Mouse (Mus musculus): ENCODE results near the gene Lnx1.

Lnx1 gene

DNA sequence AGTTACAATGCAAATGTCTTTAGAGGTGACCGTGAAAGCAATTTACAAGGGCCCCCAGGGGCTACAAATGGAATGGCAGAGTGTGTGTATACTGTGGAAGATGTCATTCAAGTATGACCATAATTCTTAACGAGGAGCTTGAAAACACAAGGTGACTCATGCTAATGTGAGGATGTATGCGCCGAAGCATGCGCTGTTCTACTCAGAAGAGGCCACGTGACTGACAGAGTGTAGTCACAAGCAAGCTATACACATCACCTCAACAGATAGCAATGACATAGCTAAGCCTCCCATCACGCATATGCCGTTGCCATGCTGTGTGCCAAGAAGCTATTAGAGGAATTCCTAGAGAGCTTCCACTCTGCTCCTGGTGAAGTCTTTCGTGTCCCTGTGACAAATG lies 5.2 kb downstream of the Lnx1 start:
- DNase-seq (ENCODE audit: low spot score): no peak

DNA sequence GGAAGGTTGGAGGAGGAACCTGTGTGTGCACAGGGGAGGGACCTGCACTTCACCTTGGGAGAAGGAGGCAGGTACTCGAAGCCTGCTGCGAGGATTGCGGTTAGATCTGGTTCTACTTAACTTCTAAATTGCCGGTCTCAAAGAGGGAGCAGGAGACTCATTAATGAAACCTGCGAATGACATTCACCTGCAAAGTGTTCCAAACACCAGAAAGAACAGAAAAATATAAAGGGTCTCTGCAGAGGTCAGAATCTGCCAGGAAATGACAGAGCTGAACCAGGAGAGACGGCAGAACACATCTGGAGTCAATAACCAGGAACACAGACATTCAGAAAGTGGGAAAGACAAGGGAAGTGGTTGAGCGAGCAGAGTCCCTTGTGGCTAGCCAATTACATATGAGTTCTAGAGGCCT lies 8.3 kb downstream of the Lnx1 start:
- no peak for DNase-seq (ENCODE audit: low spot score)

DNA sequence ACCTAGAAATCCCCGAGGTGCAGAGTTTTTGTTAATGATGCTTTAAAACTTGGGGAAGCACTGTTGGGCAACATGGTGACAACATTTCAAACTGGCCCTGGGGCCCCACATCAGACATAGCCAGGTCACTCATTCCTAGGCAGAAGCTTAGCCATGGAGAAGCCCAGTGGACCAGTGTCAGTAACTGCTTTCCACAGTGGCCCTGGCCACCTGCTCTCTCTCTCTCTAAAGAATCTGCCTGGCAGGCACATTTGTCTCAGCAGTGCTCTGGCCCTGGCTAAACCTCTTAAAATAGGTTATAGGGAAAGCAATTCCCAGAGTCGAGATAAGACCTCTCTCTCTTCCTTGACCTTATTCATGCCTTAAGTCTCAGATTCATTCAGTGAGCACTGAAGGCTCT lies 8.9 kb downstream of the Lnx1 start:
- no peak for DNase-seq (ENCODE audit: low spot score)

DNA sequence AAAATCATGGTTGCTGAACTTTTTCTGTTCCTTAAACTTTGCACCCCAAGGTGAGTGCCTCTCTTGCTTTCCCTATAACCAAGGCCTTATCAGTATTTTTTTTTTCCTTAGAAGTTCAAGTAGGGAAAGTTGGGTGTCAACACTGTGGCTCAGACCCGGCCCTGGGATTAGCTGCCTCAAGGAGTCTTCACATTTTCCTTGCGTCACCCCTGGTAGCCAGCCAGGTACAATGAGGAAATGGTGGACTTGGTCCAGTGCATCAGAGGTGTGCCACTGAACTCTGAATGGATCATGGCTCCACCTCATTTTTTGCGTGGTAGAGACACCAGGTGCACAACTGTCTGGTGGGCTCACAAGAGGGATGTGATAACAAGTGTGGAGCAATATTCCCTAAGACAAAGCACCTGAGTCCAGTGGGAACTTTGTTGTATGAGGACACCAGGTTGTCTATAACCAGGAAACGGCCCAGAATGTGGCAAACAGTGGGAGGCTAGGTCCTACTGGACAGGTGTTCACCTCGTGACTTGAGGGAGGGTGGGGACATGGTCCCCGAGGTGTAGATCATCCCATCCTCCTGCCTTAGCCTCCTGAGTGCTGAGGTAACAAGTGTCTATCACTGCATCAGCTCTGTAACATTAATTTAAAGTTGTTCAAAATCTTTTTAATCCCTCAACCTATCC lies 10.2 kb downstream of the Lnx1 start:
- DNase-seq (ENCODE audit: low spot score): no peak

DNA sequence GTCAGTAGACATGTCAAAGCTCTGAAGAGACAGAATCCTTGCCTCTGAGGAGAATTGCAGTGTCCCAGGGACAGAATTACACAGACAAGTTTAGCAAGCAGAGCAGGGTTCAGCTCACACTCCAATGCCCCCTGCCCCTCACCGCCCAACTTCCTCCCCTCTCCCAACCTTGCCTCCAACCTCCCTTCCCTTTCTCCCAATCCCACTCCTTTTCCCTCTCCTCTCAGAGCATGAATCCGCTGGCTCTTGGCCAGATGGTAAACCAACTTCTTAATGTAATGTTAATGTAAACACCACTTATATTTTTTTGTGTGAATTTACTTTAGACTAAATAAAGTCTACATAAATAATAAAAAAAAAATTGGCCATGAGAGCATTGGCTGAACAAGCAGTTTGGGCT lies 13.9 kb downstream of the Lnx1 start:
- DNase-seq (ENCODE audit: low spot score): no peak

DNA sequence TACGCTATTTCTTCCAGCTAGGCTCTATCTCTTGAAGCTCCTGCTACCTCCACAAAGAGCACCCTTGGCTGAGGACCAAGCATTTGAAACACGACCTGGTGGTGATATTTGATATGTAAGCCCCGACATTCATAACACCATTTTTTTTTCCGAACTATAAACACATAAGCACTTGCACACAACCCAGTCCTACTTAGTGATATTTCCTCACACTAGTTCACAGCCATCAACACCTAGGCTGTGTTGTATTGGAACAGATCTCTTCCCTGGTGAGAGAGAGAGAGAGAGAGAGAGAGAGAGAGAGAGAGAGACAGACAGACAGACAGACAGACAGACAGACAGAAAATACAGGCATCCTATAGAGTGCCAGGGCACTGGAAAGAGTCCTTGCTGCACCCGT lies 17.8 kb downstream of the Lnx1 start:
- DNase-seq (ENCODE audit: low spot score): no peak

DNA sequence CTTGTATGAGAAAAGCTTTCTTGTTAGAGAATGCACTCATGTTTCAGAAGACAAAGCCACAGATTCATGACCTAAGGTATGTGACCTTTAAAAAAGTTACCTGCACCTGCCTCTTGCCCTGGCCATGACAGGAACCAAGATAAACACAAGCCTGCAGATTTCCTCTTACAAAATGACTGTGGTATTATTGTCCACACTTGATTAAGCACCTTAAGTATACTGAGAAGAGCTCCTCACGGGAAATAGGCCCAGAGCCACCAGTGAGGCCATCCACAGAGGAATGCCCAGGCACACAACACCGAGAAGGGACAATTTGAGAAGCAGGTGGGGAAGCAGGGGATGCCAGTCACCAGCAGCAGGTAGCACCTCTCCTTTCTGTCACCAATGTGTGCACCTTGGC lies 18.9 kb downstream of the Lnx1 start:
- no peak for DNase-seq (ENCODE audit: low spot score)

DNA sequence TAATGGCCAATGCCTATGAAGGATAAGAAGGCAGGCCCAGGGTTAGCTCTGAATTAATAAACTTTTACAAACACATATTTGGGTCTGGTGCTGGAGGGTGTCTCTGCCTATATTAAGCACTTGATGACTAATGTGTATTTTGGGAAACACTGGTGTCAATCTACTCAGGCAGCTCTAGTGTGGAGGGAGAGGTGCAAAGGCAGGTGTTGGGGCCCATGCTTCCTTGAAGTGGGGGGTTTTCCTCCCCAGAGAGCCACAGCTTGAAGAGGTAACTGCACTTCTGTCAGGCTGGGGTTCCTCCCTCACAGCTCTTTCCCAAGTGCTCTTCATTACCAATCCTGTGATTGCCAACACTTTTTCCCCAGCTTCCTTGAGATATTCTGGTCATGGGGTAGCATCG lies 20.0 kb downstream of the Lnx1 start:
- no peak for DNase-seq (ENCODE audit: low spot score)

DNA sequence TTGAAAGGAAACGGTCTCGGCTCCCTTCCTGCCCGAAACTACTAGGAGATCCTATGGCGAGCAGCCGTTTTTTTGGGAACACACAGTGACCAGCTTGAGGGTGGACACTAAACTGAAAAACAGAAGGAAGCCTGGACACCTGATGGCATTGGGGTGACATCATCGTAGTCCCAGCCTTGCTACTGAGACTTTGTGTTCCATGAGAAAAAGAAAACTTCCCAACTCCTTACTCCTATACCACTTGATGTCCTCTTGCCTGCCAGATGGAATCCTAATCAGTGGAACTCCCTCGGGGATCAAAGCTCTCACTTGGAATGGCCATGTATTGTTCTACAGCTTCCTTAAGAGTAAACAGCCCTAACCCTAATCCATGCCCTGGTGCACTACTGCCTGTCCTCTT lies 23.1 kb downstream of the Lnx1 start:
- DNase-seq (ENCODE audit: low spot score): no peak

DNA sequence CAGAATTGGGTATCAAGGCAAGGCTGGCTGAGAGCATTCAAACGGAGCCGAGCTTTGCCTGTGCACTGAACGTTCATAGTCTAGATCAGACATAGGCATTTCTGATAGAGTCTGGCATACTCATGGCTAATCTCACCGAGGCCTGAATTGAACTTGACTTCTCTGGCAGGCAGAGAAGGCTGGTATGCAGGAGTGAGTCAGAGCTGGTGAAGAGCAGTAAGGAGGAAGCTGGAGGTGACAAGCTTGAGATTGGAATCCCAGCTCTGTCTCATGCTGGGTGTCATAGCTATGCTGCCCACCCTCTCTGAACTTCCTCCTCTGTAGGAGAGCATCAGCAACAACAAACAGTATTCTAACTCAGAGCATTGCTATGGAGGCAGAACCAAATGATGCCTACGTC lies 24.0 kb downstream of the Lnx1 start:
- no peak for DNase-seq (ENCODE audit: low spot score)

DNA sequence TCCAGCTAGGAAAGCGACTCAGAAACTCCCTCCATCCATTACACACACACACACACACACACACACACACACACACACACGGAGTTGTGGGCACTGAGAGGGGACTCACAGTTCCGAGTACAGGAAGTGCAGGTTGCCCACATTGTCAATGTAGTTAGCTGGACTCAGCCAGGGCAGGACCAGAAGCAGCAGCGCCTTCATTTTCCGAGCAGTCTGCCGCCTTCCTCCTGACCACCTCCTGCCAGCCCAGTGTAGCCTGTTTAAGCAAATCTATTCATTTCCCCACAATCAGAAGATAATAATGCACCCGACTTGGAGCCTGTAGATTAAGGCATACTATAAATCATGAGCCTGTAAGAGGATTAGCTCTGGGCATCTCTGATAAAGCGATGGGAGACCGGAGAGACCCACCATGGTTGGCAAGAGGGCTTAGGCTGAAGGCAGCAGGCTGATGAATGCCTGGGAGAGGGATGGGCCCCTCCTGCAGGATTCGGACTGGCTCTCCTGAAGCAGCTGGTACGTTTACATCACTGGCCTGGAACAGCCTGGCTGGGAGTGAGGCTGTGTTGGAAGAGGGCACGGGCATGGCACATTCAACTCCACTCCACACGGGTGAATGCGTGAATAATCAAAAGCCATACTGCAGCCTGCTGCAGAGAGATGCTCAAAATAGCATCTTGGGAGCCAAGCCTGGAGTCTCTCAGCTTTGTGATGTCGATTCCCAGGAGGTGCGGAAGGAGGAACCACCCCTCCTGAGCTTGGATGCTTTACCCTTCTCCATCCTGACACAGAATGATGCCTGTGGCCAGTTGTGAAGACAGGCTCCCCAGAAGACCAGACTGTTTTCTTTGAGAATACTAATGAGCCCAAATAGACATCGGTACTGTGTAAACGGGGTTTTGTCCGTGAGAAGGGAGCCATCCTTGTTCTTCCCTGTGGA lies 25.0 kb downstream of the Lnx1 start:
- DNase-seq (ENCODE audit: low spot score): no peak

DNA sequence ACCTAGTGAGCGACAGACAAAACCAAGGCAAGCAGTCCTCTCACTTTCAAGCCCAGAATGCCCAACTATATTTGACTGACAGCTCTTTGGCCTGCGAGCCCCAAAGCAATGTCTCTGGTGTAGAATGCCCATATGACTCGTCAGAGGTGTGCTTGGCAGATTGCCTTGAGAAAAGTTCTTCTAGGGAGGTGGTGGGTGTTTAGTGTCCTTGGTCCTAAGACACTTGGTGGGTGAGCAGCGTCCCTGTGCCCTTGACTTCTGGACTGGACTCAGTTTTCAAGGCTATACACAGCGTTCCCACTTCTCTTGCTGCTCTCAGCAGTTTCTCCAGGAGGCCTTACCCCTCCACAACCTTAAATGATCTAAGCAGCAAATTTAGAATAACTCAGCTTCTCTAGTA lies 30.2 kb downstream of the Lnx1 start:
- DNase-seq (ENCODE audit: low spot score): no peak

DNA sequence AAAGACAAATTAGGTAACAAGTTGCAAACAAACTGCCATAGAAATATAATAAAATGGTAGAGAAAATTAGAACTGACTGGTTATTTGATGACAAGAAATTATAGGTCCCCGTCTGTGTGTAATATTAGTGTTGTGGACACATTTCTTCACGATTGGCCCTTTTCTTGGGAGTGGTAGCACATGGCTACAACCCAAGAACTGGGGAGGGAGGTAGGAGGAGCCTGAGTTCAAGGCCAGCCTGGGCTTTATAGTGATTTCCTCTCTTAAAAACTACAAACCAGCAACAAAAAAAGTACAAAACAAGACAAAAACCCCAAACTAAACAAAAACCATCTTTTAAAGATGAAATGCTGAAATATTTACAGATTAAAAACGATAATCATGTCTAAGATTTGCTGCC lies 31.8 kb downstream of the Lnx1 start:
- DNase-seq (ENCODE audit: low spot score): no peak

DNA sequence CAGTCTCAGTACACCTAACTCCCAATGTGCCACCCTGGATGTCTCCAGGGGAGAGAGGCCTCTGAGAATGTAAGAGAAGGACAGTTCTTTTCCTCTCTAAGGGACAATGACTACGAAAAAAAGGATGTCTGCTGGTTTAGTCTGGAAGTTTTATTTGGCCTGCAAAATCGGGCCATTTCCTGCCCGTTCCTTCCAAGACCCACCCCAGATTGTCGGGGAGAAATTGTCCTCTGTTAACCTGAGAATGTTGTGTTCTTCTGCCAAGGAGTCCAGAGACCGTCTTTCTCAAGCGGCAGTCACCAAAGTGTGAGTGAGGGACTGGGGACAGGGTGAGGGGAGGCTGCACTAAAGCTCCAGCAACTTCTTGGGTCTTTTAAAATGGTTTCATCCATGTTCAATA lies 32.8 kb downstream of the Lnx1 start:
- DNase-seq (ENCODE audit: low spot score): no peak

DNA sequence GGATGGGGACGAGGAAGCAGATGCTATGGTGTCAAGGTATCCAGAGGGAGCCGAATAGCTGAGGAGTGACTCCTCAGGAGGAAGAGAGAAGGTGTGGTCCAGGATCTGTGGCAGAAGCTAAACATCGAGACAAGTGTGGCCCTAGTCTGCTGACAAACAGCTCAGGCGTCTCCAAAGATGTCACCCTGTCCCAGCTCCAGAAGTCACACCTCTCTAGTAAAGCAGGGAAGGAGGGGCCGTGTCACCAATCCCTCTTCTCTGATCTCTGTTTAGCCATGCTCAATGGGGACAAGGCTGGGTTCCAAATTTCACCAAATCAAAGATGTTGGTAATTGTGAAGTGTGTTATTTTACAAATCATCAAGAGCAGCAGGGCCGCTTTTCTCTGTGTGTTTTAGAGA lies 33.8 kb downstream of the Lnx1 start:
- DNase-seq (ENCODE audit: low spot score): no peak

DNA sequence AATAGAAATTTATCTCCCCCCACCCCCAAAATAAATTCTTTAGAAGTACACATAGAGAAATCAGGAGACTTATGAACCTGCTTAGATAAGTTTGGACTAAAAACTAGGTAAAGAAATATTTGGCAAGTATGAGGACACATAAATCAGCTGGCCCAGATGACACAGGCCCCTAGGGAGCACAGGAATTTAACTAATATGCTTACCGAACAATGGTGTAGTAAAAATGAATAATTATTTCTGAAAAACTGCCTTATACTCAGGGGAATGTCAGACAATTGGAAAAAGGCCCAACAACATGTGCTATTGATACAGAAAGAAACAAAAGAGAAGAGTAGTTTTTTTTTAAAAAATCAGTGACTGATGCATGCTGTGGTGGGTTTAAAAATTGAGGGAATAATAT lies 40.1 kb downstream of the Lnx1 start:
- DNase-seq (ENCODE audit: low spot score): no peak

DNA sequence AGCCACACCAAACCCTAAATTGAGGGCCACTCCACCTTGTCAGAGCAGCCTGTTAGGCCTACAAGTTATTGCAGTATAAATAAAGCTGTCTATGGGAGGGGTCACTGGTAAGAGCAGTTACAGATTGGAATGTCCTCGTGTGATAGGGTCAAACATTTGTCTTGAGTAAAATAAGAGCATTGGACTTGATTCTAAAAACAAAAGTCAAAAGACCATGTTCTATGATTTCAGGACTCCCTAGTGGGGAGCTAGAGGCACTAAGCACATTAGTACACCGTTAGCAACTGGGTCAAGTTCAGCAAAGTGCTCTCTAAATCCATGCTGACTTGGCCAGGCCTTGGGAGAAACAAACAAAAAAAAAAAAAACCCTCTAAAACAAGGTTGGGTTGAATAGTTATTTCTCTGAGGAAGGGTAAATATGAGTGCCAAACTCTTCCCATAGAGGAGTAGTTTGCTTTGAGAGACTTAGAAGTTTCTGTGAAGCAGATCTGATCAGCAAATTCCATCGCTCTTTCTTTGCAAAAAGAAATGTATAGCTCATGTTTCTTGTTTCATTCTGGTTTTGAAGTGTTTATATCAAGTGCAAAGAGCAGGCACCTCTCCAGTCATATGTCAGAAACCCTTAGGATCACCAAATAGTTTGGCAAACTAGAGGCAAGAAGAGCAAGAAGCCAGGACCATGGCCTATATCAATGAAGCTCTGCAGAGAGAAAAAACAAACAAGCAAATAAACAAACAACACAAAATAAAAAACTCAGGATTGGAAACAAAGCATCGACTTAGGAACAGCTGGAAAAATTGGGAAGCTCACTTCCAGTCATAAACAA lies 40.8 kb downstream of the Lnx1 start:
- no peak for DNase-seq (ENCODE audit: low spot score)

DNA sequence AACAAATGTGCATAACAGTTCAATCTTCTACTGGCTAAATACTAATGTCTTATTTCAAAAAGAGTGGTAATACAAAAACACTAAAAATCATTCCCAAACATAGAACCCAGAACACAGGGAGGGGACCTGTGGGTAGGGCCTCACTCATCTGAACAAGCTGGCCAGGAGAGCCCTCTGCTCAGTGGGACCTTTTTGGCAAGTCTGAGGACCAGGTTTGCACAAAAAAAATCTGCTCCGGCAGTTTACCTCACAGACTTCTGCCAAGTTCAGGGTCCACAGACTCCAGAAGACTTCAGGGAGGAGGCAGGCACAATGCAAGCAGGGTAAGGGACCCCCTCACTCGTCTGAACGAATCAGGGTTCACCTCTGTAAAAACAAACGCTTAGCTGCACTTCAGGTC lies 42.9 kb downstream of the Lnx1 start:
- no peak for DNase-seq (ENCODE audit: low spot score)

DNA sequence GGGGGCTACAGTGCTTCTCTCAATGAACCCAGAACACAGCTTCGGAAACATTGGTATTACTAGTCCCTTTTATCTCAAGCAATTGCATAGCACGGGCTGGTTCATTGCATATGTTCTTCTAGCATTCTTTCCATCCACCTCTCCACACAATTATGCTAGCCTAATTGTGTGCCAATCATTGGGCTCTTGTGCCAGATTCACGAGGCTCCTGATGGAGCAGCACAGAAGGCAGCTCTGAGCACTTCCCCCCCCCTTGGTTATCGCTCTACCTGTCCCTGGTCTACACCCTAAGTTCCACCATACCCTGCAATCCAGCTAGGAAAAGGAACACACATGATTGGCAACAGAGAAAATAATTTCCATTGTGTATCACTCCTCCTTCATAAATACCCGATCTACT lies 43.4 kb downstream of the Lnx1 start:
- DNase-seq (ENCODE audit: low spot score): no peak

DNA sequence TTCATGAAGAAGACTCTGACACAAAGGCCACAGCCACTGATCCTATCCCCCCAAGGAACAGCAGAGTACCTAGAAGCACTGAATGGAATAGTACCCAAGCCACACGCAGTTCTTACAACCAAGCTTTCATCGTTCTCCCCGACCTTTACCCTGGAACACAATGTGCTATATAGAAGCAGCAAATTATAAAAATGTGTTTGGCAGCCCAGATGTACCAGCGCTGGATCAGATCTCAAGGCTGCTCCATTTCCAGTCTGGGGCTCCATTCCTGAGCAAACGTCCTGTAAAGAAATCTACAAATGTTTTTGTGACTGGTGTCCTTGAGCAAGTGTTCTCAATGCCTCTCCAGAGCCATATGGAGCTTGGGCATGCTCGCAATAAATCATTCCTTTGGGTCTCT lies 44.8 kb downstream of the Lnx1 start:
- DNase-seq (ENCODE audit: low spot score): no peak

DNA sequence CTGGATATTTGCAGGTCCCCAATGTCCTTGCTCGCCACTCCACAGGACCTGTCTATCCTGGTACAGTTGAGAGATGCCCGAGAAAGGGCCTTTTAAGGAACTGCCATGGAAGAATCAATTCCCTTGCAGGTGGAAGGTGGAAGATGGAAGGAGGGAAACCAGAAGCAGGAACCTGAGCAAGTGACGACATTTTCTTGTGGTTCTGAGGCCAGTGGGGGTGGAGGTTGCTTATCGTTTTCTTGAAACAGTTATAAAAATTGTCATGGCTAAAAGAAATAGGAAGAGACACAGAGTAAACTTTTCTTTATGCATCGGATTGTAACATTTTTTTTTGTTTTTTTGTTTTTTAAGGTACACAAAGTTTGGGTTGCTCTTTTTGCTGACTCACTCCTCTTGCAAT lies 46.3 kb downstream of the Lnx1 start:
- no peak for DNase-seq (ENCODE audit: low spot score)

DNA sequence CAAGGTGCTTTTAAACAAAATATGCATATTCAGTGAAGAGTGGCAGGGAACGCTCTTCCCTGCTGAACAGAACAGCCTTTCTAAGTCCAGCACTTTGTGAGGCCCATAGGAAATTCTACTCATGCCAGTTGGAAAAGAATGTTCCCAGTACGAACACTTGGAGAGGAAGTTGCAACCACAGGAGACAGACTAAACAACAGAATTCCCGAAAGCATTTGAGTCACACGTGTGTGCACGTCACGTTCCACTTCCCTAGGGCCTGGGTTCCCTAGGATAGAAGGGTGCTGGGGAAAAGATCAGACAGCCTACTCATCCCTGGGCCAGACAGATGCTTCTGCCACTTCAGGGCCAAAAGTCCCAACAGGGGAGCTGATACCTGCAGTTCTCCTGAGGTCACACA lies 48.2 kb downstream of the Lnx1 start:
- no peak for DNase-seq (ENCODE audit: low spot score)

DNA sequence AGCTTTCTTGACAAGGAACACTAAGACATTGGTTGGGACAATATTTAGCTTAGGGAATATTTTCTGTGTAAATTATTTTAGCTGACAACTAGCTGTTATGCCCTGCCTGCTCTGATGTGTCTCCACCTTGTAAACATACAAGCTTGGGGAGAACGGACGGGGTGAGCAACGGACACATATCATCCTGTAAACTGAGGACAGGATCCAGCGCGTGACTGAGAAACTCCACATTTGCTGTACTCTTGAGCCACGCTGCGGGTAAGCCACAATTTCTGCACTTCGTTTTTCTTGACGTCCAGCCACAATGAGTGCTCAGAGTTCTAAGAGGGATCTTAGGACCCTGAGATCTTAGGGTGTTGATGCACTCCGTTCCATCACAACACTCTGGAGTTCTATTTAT lies 48.9 kb downstream of the Lnx1 start:
- DNase-seq (ENCODE audit: low spot score): no peak
